Mouse (Mus musculus) ES-E14 (cell line): ENCODE results near the gene Yipf6. TPM values are rescaled to one million over a fixed set of nuclear protein-coding genes. Genes with fewer than 3 reads are reported as not detected.

Source experiments
- DNase-seq: peaks from one replicate; pipeline ENCODE4 v3.0.0-alpha.2; 2013; ENCODE audit warnings: low read depth, low spot score
- H3K27ac ChIP-seq: 2 replicates; pipeline ENCODE4 v1.5.1; 2012; ENCODE audit warnings: low read depth, mild to moderate bottlenecking, low read length, moderate library complexity, mixed read lengths; ENCODE audit not compliant: poor library complexity, insufficient read depth, severe bottlenecking
- H3K36me3 ChIP-seq: 2 replicates; pipeline ENCODE4 v1.6.1; 2012; ENCODE audit warnings: mild to moderate bottlenecking, low read length, moderate library complexity, mixed read lengths; ENCODE audit not compliant: control insufficient read depth, poor library complexity, insufficient read depth, severe bottlenecking
- H3K4me1 ChIP-seq, 2 experiments: fragments of 150-350 bp in 1 of 2; sonication (generic) in 1 of 2; 2 replicates each; pipeline ENCODE4 v1.6.1; 2012; ENCODE audit warnings: low read length in 2 of 2, mild to moderate bottlenecking in 1 of 2, mixed read lengths in 1 of 2; ENCODE audit not compliant: control insufficient read depth in 2 of 2, insufficient read depth in 2 of 2, poor library complexity in 1 of 2
- H3K4me3 ChIP-seq, 2 experiments: fragments of 150-350 bp in 1 of 2; sonication (generic) in 1 of 2; 2 replicates each; pipeline ENCODE4 v1.5.1; 2012; ENCODE audit warnings: low read length in 2 of 2, low read depth in 1 of 2, mild to moderate bottlenecking in 1 of 2, mixed read lengths in 1 of 2; ENCODE audit not compliant: insufficient read depth in 1 of 2, poor library complexity in 1 of 2, severe bottlenecking in 1 of 2
- H3K9ac ChIP-seq: 2 replicates; pipeline ENCODE4 v1.6.1; 2012; ENCODE audit warnings: low read depth, mild to moderate bottlenecking, low read length, mixed read lengths; ENCODE audit not compliant: poor library complexity, insufficient read depth, severe bottlenecking
- H3K9me3 ChIP-seq: fragments of 150-350 bp; sonication (generic); 2 replicates; pipeline ENCODE4 v1.6.1; 2012; ENCODE audit warnings: low read depth, mild to moderate bottlenecking, low read length; ENCODE audit not compliant: control insufficient read depth, insufficient read depth
- CHD2 ChIP-seq: IDR thresholded peaks from 2 replicates; pipeline ENCODE4 v1.6.1; 2014; ENCODE audit warnings: mild to moderate bottlenecking, low read depth, low read length, inconsistent platforms
- HCFC1 ChIP-seq: IDR thresholded peaks from 2 replicates; pipeline ENCODE4 v1.6.1; 2012; ENCODE audit warnings: low read length, inconsistent platforms, borderline replicate concordance; ENCODE audit not compliant: insufficient read depth
- MAFK ChIP-seq: IDR thresholded peaks from 2 replicates; pipeline ENCODE4 v1.6.1; 2014; ENCODE audit warnings: mild to moderate bottlenecking, low read depth, low read length, inconsistent platforms; ENCODE audit not compliant: insufficient read depth
- ZC3H11A ChIP-seq: IDR thresholded peaks from 2 replicates; pipeline ENCODE4 v1.6.1; 2012; ENCODE audit warnings: low read depth, mild to moderate bottlenecking, inconsistent platforms, low read length, borderline replicate concordance
- ZNF384 ChIP-seq: IDR thresholded peaks from 2 replicates; pipeline ENCODE4 v1.6.1; 2012; ENCODE audit warnings: low read depth, low read length, inconsistent platforms
- in situ Hi-C, 2 experiments: fragments of 600-800 bp; cut with MboI; formaldehyde crosslinking; loops; one replicate each; pipeline ENCODE4 v1.15.1; 2025; ENCODE audit warnings: low sequenced_read_pairs in 2 of 2, inconsistent platforms in 1 of 2; ENCODE audit not compliant: unreplicated experiment in 2 of 2
- total RNA-seq: library from RNA; depleted of rRNA; stranded (reverse); fragments of 300-350 nt; gene quantifications from 2 replicates; pipeline ENCODE4 v1.2.3, GENCODE M21; 2012

Gene Yipf6
- total RNA-seq, 1 experiment: 33.7 TPM

DNA sequence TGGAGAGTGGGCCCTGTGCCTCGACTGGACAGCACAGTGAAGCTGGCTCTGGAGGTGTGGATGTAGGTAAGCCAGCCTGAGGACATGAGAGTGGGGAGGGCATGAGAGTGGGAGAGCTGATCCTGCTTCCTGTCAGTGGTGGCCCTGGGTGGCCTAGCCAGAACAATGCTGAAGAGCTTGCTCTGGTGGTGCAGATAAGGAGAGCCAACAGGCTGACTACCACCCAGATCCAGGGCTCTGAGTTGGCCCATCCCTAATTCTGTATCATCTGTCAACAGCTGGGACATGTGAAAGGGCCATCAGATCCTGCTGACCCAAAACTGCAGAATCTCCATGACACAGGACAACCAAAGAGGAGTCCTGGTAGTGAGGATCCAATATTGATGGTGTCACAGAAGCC, 27.2 kb upstream of the Yipf6 start:
- H3K27ac ChIP-seq: no peak overlapping the region
- in situ Hi-C loops: no loop called here
- H3K9me3 ChIP-seq: no peaks in the 10 kb centered on the region
- no peaks in the 10 kb centered on the region for H3K36me3 ChIP-seq
- TF ChIP-seq ZC3H11A (no peak), MAFK (no peak), ZNF384 (no peak), CHD2 (no peak), HCFC1 (no peak)
- no peak for DNase-seq
- no peak overlapping the region for H3K4me3 ChIP-seq
- H3K9ac ChIP-seq: no peak overlapping the region
- H3K4me1 ChIP-seq: no peaks in the 10 kb centered on the region

DNA sequence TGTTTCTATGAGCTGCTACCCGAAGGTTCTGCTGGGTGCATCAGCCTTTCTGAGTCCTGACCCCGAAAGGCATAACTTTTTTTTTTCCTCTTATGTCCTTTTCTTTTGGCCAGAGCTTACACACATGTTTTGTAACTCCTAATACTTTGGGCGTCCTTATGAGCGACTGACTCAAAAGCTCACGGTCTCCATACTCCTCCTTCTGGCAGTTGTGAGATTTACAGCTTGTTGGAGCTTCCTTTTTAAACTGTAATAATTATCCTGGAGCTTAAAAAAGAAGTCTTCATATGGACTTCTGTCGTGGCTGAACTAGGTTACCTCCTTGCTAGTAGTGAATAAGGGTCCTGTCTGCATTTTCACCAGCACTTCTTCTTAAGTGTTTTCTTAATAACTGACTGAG, 16.7 kb upstream of the Yipf6 start:
- in situ Hi-C loops: no loop called here
- H3K4me3 ChIP-seq: no peak overlapping the region

DNA sequence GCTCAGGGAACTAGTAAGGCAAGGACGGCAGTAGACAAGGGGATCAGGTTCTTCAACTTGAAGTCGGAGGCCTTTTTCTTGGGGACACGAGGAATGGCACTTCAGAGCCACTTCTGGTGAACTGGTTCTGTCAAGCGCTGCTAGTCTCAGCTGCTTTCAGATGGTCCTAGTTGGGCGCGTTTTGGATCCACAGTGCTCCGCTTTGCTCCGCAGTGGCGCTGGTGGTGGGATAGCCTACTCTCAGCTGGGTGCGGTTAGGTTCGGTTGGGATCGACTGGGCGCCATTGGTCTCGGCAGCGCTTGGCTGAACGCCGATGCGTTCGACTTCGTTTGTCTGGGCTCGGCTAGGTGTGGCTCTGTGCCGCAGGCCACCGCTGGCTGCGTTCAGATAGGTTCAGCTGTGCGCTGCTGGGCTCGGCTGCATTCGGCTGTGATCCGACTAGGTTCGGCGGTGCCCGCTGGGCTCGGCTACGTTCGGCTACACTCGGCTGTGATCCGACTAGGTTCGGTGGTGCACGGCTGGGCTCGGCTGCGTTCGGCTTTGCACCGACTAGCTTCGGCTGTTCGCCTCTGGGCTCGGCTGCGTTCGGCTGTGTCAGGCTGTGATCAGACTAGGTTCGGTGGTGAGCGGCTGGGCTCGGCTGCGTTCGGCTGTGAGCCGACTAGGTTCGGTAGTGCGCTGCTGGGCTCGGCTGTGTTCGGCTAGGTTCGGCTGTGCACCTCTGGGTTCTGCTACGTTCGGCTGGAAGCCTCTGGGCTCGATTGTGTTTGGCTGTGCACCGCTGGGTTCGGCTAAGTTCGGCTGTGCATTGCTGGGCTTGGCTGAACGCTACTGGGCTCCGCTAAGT, 815 bp downstream of the Yipf6 start:
- H3K4me1 ChIP-seq: no peaks in the 10 kb centered on the region; a peak in 1 of 4 replicates
- peak overlapping the region; percentile 79 to 94 for H3K4me3 ChIP-seq
- TF ChIP-seq HCFC1 (no peak), ZC3H11A (no peak; the same call in none of the 2 replicates), CHD2 (no peak), ZNF384 (no peak), MAFK (no peak)
- in situ Hi-C loops: loop anchor here in 1 of 2 experiments (25.0 kb wide), 1 partner anchor 225 kb away; no protein-coding TSS in a partner anchor
- peak overlapping the region; percentile 80 for H3K9ac ChIP-seq
- peak; percentile 43 for DNase-seq
- H3K27ac ChIP-seq: peak overlapping the region; percentile 77
- no peaks in the 10 kb centered on the region for H3K9me3 ChIP-seq
- H3K36me3 ChIP-seq: no peaks in the 10 kb centered on the region

More for the DNA sequence above, 16.7 kb upstream of the Yipf6 start:
- Histone ChIP-seq H3K4me1 (no peaks in the 10 kb centered on the region; a peak in 1 of 4 replicates), H3K36me3 (no peaks in the 10 kb centered on the region), H3K27ac (no peak overlapping the region), H3K9me3 (no peaks in the 10 kb centered on the region), H3K9ac (no peak overlapping the region)
- 0 out of 2 replicates have a peak, but pooled peaks have one; percentile 9 for TF ChIP-seq ZC3H11A
- no peak for TF ChIP-seq MAFK
- no peak for TF ChIP-seq HCFC1
- TF ChIP-seq CHD2: no peak
- TF ChIP-seq ZNF384: no peak
- DNase-seq: no peak

DNA sequence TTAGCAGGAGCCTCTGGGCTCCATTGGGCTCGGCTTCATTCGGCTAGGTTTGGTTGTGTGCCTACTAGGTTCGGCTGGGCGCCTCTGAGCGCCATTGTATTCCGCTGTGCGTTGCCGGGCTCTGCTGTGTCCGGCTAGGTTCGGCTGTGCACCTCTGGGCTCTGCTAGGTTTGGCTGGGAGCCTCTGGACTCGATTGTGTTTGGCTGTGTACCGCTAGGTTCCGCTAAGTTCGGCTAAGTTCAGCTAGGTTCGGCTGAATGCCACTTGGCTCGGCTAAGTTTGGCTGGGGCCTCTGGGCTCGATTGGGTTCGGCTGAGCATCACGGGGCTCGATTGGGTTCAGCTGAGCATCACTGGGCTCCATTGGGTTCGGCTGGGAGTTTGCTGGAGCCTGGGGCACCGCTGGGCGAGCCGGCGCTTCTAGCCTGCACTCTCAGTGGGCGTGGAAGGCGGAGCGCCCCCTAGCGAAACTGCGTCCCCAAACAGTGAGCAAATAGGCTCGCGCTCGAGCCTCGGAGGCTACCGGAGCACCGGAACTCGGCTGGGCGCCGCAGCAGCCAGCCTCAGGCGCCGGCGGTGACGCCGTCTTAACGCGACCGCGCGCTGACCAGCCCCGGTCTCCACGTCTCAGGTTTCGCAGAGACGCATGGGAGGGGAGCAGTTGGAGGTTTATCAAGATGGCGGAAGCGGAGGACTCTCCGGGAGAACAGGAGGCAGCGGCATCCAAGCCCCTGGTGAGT, 1.6 kb downstream of the Yipf6 start:
- TF ChIP-seq ZC3H11A (0 out of 2 replicates have a peak, but pooled peaks have one; percentile 17), HCFC1 (peak; percentile 69; the same call in 1 of the 2 replicates), MAFK (no peak)
- H3K27ac ChIP-seq: peak overlapping the region; percentile 77
- peak; percentile 77 for DNase-seq
- H3K9ac ChIP-seq: peak overlapping the region; percentile 87
- H3K4me3 ChIP-seq: peak overlapping the region; percentile 79 to 94
- in situ Hi-C loops: loop anchor here in 1 of 2 experiments (25.0 kb wide), 1 partner anchor 225 kb away; no protein-coding TSS in a partner anchor
- no peaks in the 10 kb centered on the region; a peak in 1 of 4 replicates for H3K4me1 ChIP-seq
- no peaks in the 10 kb centered on the region for H3K9me3 ChIP-seq
- no peaks in the 10 kb centered on the region; the same call in 1 of the 2 replicates for H3K36me3 ChIP-seq
